Mouse (Mus musculus) kidney, embryonic 15.5 days (tissue): ENCODE data around the gene Mcoln1. TPM values are rescaled to one million over a fixed set of nuclear protein-coding genes. Genes with fewer than 3 reads are reported as not detected.

Experiments
- ATAC-seq: fragments of 200-750 bp; cut with Nextera tagmentation; replicated peaks from 2 replicates; pipeline ENCODE4 v1.8.0; 2017; ENCODE audit warnings: moderate TSS enrichment; ENCODE audit not compliant: low FRiP score
- H3K27ac ChIP-seq: fragments of 300-500 bp; sonication (generic); 2 replicates; pipeline ENCODE4 v1.5.1; 2015; ENCODE audit warnings: mild to moderate bottlenecking, inconsistent platforms
- H3K27me3 ChIP-seq: fragments of 300-500 bp; sonication (generic); 2 replicates; pipeline ENCODE4 v1.6.1; 2015; ENCODE audit warnings: inconsistent platforms
- H3K36me3 ChIP-seq: fragments of 300-500 bp; sonication (generic); 2 replicates; pipeline ENCODE4 v1.6.1; 2015; ENCODE audit warnings: inconsistent platforms
- H3K4me1 ChIP-seq: fragments of 300-500 bp; sonication (generic); 2 replicates; pipeline ENCODE4 v1.6.1; 2015; ENCODE audit warnings: inconsistent platforms
- H3K4me2 ChIP-seq: fragments of 300-500 bp; sonication (generic); 2 replicates; pipeline ENCODE4 v1.6.1; 2015; ENCODE audit warnings: moderate library complexity, mild to moderate bottlenecking, inconsistent platforms
- H3K4me3 ChIP-seq: fragments of 300-500 bp; sonication (generic); replicated peaks from 2 replicates; pipeline ENCODE4 v1.5.1; 2015; ENCODE audit warnings: mild to moderate bottlenecking, inconsistent platforms
- H3K9ac ChIP-seq: fragments of 300-500 bp; sonication (generic); 2 replicates; pipeline ENCODE4 v1.6.1; 2015; ENCODE audit warnings: mild to moderate bottlenecking, inconsistent platforms
- H3K9me3 ChIP-seq: fragments of 300-500 bp; sonication (generic); replicated peaks from 2 replicates; pipeline ENCODE4 v1.6.1; 2016; ENCODE audit warnings: inconsistent platforms
- WGBS: fragments of 180-500 bp; shearing (Covaris S2); methylation state at CpG from one replicate; pipeline ENCODE4 v1.1.7; 2015; ENCODE audit warnings: mixed read lengths; 5-methylcytosine and 5-hydroxymethylcytosine counted together
- polyA plus RNA-seq: library from polyadenylated mRNA; unstranded; fragments of >200 nt; fragmentation: Nextera tagmentation; extraction: Ambion mirVana; gene quantifications from 2 replicates; pipeline ENCODE4 v1.2.1, GENCODE M21; 2015

Gene Mcoln1
- polyA plus RNA-seq, 1 experiment from 2014 or later = 57.1 TPM

- Histone ChIP-seq H3K9ac (no peak overlapping the region), H3K9me3 (no peaks in the 10 kb centered on the region), H3K27ac (no peak overlapping the region), H3K4me3 (no peak overlapping the region), H3K36me3 (no peaks in the 10 kb centered on the region), H3K4me2 (no peak overlapping the region), H3K27me3 (peaks cover 15% of the 10 kb centered on the region; the same call in 1 of the 2 replicates), H3K4me1 (peaks cover 7% of the 10 kb centered on the region; the same call in 1 of the 2 replicates)
- no peak for ATAC-seq
- WGBS = 51% methylated on average over 4 of the region's 4 CpGs
Observed at GRCm38 (mm10) chr8:3480221-3480785, 20.0 kb upstream of the Mcoln1 start.

- WGBS = 62% methylated on average over 5 of the region's 5 CpGs
- Histone ChIP-seq H3K4me1 (no peaks in the 10 kb centered on the region), H3K9ac (no peak overlapping the region), H3K27me3 (0 out of 2 replicates have a peak, but pooled peaks cover 3% of the 10 kb centered on the region), H3K4me3 (no peak overlapping the region), H3K36me3 (no peaks in the 10 kb centered on the region), H3K27ac (no peak overlapping the region), H3K4me2 (no peak overlapping the region), H3K9me3 (no peaks in the 10 kb centered on the region)
- ATAC-seq = no peak
Observed at GRCm38 (mm10) chr8:3481605-3482004, 18.7 kb upstream of the Mcoln1 start.

GRCm38 (mm10) chr8:3482240-3482740, 18.0 kb upstream of the Mcoln1 start:
- no peaks in the 10 kb centered on the region for H3K4me1 ChIP-seq
- H3K4me2 ChIP-seq = no peak overlapping the region
- no peak overlapping the region for H3K27ac ChIP-seq
- no peaks in the 10 kb centered on the region for H3K9me3 ChIP-seq
- H3K36me3 ChIP-seq = no peaks in the 10 kb centered on the region
- H3K27me3 ChIP-seq = 0 out of 2 replicates have a peak, but pooled peaks cover 3% of the 10 kb centered on the region
- WGBS = 89% methylated on average over 22 of the region's 22 CpGs
- H3K4me3 ChIP-seq = no peak overlapping the region
- no peak overlapping the region for H3K9ac ChIP-seq
- no peak for ATAC-seq

GRCm38 (mm10) chr8:3483546-3483945, 16.7 kb upstream of the Mcoln1 start:
- Histone ChIP-seq H3K4me2 (no peak overlapping the region), H3K9ac (no peak overlapping the region), H3K27ac (no peak overlapping the region), H3K27me3 (no peaks in the 10 kb centered on the region), H3K4me1 (no peaks in the 10 kb centered on the region), H3K4me3 (no peak overlapping the region), H3K9me3 (no peaks in the 10 kb centered on the region), H3K36me3 (no peaks in the 10 kb centered on the region)
- 85% methylated on average over 7 of the region's 7 CpGs for WGBS
- no peak for ATAC-seq

- no peak overlapping the region for H3K4me3 ChIP-seq
- no peaks in the 10 kb centered on the region for H3K36me3 ChIP-seq
- H3K27ac ChIP-seq = no peak overlapping the region
- WGBS = 40% methylated on average over 5 of the region's 5 CpGs
- H3K27me3 ChIP-seq = no peaks in the 10 kb centered on the region
- no peak overlapping the region for H3K9ac ChIP-seq
- ATAC-seq = 0 out of 2 replicates have a peak, but pooled peaks have one; percentile 35
- no peaks in the 10 kb centered on the region for H3K4me1 ChIP-seq
- no peak overlapping the region for H3K4me2 ChIP-seq
- H3K9me3 ChIP-seq = no peaks in the 10 kb centered on the region
Observed at GRCm38 (mm10) chr8:3485192-3485591, 15.1 kb upstream of the Mcoln1 start.

- WGBS = under 1% methylated on average over 48 of the region's 64 CpGs
- H3K9ac ChIP-seq = peak within 1 kb of the TSS; percentile 97
- no peaks in the 10 kb centered on the region; the same call in 1 of the 2 replicates for H3K9me3 ChIP-seq
- H3K4me3 ChIP-seq = peak within 1 kb of the TSS; percentile 92
- H3K4me2 ChIP-seq = peak within 1 kb of the TSS; percentile 68
- peaks cover 8% of the 10 kb centered on the region for H3K4me1 ChIP-seq
- no peaks in the 10 kb centered on the region for H3K27me3 ChIP-seq
- ATAC-seq = peak; percentile 93
- H3K27ac ChIP-seq = peak within 1 kb of the TSS; percentile 90
- peaks cover 36% of the 10 kb centered on the region for H3K36me3 ChIP-seq
Observed at GRCm38 (mm10) chr8:3492901-3493844, 7.1 kb upstream of the Mcoln1 start, which contains the start of gene Zfp358. Gene Zfp358, plus strand, starts transcription at chr8:3493138.

GRCm38 (mm10) chr8:3493845-3494208, 6.4 kb upstream of the Mcoln1 start:
- whole genome bisulfite sequencing = 28% methylated on average over 6 of the region's 6 CpGs

GRCm38 (mm10) chr8:3495578-3496427, 4.5 kb upstream of the Mcoln1 start:
- Histone ChIP-seq H3K9ac (no peak overlapping the region), H3K27me3 (no peaks in the 10 kb centered on the region), H3K4me1 (peaks cover 15% of the 10 kb centered on the region), H3K9me3 (no peaks in the 10 kb centered on the region; the same call in 1 of the 2 replicates), H3K4me3 (no peak overlapping the region), H3K36me3 (peaks cover 39% of the 10 kb centered on the region), H3K27ac (no peak overlapping the region), H3K4me2 (no peak overlapping the region)
- 95% methylated on average over 44 of the region's 44 CpGs for WGBS
- ATAC-seq = no peak

More at GRCm38 (mm10) chr8:3493845-3494208, 6.4 kb upstream of the Mcoln1 start:
- Histone ChIP-seq H3K4me1 (peaks cover 8% of the 10 kb centered on the region), H3K27ac (peak overlapping the region; percentile 90), H3K27me3 (no peaks in the 10 kb centered on the region), H3K4me3 (peak overlapping the region; percentile 92), H3K9me3 (no peaks in the 10 kb centered on the region; the same call in 1 of the 2 replicates), H3K9ac (peak overlapping the region; percentile 97), H3K4me2 (peak overlapping the region; percentile 68), H3K36me3 (peaks cover 36% of the 10 kb centered on the region)
- peak; percentile 17; the same call in 1 of the 2 replicates for ATAC-seq

GRCm38 (mm10) chr8:3496428-3496748, 3.9 kb upstream of the Mcoln1 start:
- no peak overlapping the region for H3K27ac ChIP-seq
- H3K4me3 ChIP-seq = no peak overlapping the region
- WGBS = 93% methylated on average over 15 of the region's 15 CpGs
- H3K4me1 ChIP-seq = peaks cover 21% of the 10 kb centered on the region
- peaks cover 39% of the 10 kb centered on the region for H3K36me3 ChIP-seq
- no peak overlapping the region for H3K9ac ChIP-seq
- H3K9me3 ChIP-seq = no peaks in the 10 kb centered on the region; the same call in 1 of the 2 replicates
- H3K4me2 ChIP-seq = no peak overlapping the region
- H3K27me3 ChIP-seq = no peaks in the 10 kb centered on the region
- no peak for ATAC-seq

GRCm38 (mm10) chr8:3498583-3498982, 1.7 kb upstream of the Mcoln1 start:
- no peak for ATAC-seq
- H3K27ac ChIP-seq = 0 out of 2 replicates have a peak overlapping the region, but pooled peaks have one; percentile 94
- H3K4me3 ChIP-seq = no peak overlapping the region
- no peak overlapping the region for H3K4me2 ChIP-seq
- no peak overlapping the region for H3K9ac ChIP-seq
- 86% methylated on average over 3 of the region's 3 CpGs for WGBS
- peaks cover 31% of the 10 kb centered on the region for H3K4me1 ChIP-seq
- H3K27me3 ChIP-seq = no peaks in the 10 kb centered on the region
- no peaks in the 10 kb centered on the region; the same call in 1 of the 2 replicates for H3K9me3 ChIP-seq
- H3K36me3 ChIP-seq = peaks cover 41% of the 10 kb centered on the region

- H3K4me2 ChIP-seq = peak overlapping the region; percentile 84
- peaks cover 41% of the 10 kb centered on the region for H3K36me3 ChIP-seq
- H3K9me3 ChIP-seq = no peaks in the 10 kb centered on the region; the same call in 1 of the 2 replicates
- peaks cover 23% of the 10 kb centered on the region for H3K4me1 ChIP-seq
- ATAC-seq = peak; percentile 22
- H3K27me3 ChIP-seq = no peaks in the 10 kb centered on the region
- H3K9ac ChIP-seq = peak overlapping the region; percentile 65
- peak overlapping the region; percentile 91 for H3K4me3 ChIP-seq
- peak overlapping the region; percentile 94 for H3K27ac ChIP-seq
- 2% methylated on average over 8 of the region's 8 CpGs for WGBS
Observed at GRCm38 (mm10) chr8:3499751-3500150, 506 bp upstream of the Mcoln1 start.
